Mouse (Mus musculus) ES-E14 (cell line): ENCODE results near the gene Tnfsf4.
A peak's percentile ranks its signal among the peaks of the same experiment; 100 is the strongest.

ENCODE experiments used
- CHD2 ChIP-seq: IDR thresholded peaks from 2 replicates; pipeline ENCODE4 v1.6.1; 2014; ENCODE audit warnings: mild to moderate bottlenecking, low read depth, low read length, inconsistent platforms
- HCFC1 ChIP-seq: IDR thresholded peaks from 2 replicates; pipeline ENCODE4 v1.6.1; 2012; ENCODE audit warnings: low read length, inconsistent platforms, borderline replicate concordance; ENCODE audit not compliant: insufficient read depth
- MAFK ChIP-seq: IDR thresholded peaks from 2 replicates; pipeline ENCODE4 v1.6.1; 2014; ENCODE audit warnings: mild to moderate bottlenecking, low read depth, low read length, inconsistent platforms; ENCODE audit not compliant: insufficient read depth
- ZC3H11A ChIP-seq: IDR thresholded peaks from 2 replicates; pipeline ENCODE4 v1.6.1; 2012; ENCODE audit warnings: low read depth, mild to moderate bottlenecking, inconsistent platforms, low read length, borderline replicate concordance
- ZNF384 ChIP-seq: IDR thresholded peaks from 2 replicates; pipeline ENCODE4 v1.6.1; 2012; ENCODE audit warnings: low read depth, low read length, inconsistent platforms

- TF ChIP-seq ZNF384 = 0 out of 2 replicates have a peak, but pooled peaks have one; percentile 32
- TF ChIP-seq CHD2 = no peak
- no peak for TF ChIP-seq HCFC1
- no peak for TF ChIP-seq MAFK
- no peak for TF ChIP-seq ZC3H11A
Measured at GRCm38 (mm10) chr1:161451683-161452245, 56.6 kb downstream of the Tnfsf4 start.
